Mouse (Mus musculus) brain, adult 2 months (tissue): ENCODE results near the gene Cdkn1a.
A peak's percentile ranks its signal among the peaks of the same experiment; 100 is the strongest.

ENCODE experiments used
- DNase-seq: peaks from one replicate; pipeline ENCODE4 v3.0.0; 2011; ENCODE audit warnings: low read depth, low spot score

Gene Cdkn1a

DNA sequence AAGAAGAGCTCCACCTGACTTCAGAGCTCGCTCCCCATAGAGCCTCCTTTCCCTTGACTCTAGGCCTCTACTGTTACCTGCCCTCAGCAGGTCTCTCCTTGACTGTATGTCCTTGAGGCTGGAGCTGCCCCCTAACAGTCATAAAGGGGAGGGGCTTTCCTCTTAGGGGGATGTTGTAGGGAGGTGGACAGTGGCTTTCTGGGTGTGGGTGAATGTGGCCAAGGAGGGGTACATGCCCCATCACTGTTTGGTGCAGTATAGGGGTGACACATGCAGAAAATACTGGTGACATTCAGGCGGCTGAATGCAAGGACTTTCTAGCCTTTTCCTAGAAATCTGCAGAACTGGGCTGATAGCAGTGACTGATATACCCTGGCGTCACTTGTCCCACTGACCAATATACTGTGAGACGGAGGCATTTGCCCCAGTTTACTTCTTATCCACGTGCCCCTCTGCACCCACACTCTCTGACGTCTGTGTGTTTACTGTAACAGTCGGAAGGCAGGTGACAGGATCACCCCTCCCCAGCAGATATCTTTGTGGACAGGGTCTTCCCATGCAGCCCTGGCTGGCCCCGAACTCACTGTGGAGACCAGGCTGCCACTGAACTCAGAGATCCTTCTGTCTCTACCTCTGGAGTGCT lies 26.4 kb downstream of the Cdkn1a start:
- DNase-seq: no peak

DNA sequence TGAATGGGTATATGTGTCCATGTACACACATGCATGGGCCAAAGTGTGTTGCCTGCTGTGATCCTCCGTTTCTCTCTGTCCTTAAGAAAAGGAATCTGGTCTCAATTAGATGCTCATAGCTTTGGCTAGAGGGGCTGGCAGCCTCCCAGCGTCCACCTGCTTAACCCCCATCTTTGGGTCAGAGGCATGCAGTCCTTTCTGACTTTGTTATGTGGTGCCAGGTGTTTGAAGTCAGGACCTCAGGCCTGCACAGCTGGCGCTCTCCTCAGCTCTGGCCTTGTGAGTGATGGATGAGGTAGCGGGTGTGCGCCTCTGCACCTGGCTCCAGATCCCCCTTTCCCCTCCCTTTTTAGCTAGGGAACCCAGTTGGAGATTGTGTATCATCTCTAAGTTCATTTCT lies 27.3 kb downstream of the Cdkn1a start:
- no peak for DNase-seq

DNA sequence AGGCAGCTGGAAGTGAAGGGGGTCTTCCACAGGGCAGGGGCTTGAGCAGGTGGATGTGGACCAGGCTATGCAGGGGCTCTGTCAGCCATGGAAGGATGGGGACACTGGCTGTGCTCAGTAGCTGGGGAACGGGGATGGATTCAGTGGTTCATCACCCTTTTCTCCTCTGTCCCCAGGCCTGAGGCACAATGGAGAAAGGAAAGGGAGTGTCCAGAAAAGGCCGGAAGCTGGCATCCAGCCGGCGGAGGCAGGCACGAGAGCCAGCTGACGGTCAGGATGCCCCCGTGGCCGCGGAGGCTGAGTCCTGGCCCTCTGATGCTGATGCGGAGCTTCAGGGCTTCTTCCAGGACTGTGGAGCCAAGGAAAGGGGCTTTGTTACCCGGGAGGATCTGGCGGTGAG lies 29.9 kb downstream of the Cdkn1a start:
- DNase-seq: no peak

DNA sequence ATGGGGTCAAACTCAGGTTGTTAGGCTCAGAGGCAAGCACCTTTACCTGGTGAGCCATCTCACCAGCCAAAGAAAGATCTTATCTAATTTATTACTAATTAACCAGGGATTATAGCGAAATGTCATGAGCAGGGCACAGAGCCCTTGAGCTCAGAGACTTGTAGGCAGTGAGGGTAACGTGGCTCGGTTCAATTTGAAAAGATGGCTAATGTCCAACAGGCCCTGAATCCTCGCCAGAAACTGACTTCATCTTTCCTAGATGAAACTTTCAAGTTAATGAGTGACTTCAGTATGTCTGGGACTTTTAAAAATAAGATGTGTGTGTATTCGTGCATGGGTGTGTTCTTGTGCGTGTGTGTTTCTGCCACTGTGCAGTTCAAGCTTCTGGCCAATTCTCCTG lies 32.0 kb downstream of the Cdkn1a start:
- DNase-seq: no peak

DNA sequence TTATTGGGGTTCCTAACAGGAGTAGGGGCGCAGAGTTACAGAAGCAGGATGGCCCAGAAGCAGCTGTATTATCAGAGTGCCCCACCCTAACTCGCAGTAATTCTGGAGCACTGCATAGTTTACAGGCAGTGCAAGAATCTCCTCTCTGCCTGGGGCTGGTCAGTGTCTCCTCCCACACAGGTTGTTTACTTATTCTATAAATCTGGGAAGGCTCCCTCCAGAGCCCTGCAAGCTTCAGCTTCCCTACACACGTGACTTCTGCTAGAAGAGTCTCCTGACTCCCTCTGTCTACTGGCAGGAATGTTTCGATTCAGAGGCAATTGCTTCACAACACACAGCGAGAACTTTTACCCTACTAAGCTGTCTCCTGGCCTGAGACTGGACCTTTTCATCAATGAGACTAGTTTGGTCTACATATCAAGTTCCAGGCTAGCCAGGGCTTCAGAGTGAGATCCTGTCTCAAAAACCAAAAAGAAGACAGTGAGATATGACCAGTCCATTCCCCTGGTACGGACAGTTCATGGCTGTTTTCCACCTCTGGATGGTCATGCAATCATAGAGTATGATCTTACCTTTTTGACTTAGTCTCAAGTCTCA lies 32.9 kb downstream of the Cdkn1a start:
- DNase-seq: no peak

DNA sequence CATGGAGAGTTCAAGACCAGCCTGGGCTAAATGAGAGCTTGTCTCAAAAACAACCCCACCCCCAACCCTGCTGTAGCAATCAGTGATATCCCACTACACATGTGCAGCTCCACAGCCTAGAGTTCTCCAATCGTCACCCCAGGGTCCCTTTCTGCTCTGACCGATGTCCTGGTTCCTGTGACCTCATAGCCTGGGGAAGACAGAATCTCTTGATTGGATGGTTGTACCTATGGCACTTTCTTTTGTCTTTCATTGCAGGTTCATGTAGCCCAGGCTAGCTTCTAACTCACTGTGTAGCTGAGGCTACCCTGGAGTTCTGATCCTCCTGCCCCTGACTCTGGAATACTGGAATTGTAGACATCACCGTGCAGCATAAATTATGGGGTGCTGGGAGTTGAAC lies 35.8 kb downstream of the Cdkn1a start:
- DNase-seq: no peak

DNA sequence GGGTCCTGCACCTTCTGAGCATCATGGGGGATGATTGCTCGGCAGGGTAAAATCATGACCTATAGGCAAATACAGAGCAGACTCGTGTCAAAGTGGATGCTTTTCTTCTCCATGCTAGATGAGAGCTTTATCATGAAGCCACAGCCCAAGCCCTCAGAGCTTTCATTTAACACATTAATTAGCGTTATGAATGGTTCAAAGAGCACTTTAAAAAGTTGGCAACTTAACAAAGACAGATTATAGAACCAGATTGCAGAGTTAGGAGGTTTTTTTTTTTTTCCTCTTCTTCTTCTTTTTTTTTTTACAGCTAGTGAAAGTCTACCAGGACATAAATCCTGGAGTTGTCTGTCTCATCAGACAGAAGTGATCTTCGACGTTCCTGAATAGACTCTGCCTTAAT lies 38.6 kb downstream of the Cdkn1a start:
- DNase-seq: no peak

DNA sequence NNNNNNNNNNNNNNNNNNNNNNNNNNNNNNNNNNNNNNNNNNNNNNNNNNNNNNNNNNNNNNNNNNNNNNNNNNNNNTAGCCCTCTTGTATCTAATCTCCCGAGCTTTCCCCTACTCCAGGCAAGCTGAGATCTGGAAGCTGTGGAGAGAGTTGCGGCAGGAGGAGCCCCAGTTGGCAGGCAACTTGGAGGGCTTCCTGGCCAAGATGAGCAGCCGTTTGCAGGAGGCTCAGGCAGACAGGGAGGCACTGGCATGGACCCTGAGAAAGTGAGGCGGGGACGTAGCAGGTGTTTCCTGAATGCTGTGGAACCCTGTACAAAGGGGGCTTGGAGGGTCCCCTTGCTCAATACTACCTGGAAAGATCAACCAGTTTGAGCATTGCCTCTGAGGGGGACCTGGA lies 44.3 kb downstream of the Cdkn1a start:
- no peak for DNase-seq

DNA sequence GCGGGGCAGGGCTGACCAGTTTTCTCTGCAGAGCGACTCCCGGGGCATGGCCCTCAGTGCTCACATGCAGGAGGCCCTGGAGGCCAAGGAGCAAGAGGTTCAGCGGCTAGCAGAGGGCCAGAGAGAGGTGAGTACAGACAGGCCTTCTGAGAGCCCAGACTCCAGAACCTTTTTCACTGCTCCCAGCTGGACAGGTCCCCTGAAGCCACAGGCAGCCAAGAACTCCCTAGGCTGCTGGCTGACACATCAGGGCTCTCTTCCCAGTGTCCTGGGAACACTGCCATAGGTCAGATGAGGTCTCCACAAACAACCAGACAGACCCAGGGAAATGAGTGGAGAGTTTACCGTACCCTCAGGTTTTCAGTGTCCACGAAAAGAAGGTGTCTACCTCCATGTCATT lies 45.5 kb downstream of the Cdkn1a start:
- DNase-seq: peak; percentile 57

DNA sequence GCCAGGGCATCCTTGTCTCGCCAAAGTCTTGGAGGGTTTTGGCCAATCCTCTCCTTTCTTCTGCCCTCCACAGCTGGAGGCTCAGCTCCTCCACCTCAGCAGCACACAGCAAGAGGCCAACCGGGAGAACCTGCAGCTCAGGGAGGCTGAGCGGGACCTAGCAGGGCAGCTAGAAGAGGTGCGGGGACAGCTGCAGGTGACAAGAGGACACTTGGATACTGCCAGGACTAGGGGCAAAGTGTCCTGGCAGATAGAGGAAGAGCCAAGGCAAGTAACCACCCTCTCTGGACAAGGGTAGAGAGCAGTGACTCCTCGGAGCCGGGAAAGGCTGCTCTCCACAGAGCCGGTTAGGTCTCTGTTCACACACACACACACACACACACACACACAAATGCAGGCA lies 47.1 kb downstream of the Cdkn1a start:
- DNase-seq: no peak

DNA sequence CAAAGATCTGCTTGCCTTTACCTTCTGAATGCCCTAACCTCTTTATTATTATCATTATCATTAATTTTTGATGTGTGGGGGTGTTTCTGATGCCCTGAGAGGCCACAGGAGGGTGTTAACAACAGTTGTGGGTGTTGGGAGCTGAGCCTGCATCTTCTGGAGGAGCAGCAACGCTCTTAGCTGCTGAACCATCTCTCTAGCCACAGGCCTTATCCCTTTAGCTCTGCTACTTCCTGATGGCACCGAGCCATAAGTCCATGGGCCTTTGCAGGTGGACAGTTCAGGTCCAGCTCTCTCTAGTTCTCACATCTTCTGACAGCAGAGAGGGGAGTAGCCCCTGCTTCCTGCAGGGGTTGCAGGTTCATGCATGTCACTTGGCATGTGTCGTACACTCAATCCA lies 50.8 kb downstream of the Cdkn1a start:
- DNase-seq: no peak

DNA sequence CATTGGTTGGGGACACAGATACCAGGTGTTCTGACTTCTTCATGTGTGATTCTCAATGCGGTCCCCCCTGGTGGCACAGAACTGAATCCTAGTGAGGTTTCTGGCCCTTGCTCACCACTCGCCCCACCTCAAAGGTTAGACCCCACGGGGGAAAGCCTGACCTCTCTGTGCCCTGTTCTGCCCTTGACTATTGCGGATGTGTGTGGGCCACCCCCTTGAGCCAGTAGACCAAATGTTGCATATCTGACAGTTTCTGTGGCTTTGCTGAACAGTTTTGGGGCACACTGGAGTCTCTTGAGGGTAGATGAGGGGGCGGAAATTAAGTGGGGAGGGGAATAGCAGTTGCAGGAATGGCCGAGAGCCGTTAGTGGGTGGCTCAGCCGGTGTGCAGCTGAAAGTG lies 52.5 kb downstream of the Cdkn1a start:
- no peak for DNase-seq

DNA sequence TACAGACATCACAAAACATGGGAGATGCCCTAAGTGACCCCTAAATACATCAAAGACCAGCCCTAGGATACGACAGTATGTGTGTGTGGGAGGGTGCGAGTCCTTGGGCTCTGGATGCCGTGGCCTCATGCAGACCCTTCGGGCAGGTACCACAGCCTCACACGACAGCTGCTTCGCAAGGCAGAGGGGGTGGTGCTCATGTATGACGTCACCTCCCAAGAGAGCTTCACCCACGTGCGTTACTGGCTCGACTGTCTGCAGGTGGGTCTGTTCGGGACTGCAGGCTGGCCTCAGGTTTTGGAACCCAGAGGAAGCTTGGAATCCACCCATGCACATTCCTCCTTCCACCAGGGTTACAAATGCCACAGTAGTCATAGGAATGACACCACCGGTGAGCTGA lies 54.3 kb downstream of the Cdkn1a start:
- DNase-seq: no peak

DNA sequence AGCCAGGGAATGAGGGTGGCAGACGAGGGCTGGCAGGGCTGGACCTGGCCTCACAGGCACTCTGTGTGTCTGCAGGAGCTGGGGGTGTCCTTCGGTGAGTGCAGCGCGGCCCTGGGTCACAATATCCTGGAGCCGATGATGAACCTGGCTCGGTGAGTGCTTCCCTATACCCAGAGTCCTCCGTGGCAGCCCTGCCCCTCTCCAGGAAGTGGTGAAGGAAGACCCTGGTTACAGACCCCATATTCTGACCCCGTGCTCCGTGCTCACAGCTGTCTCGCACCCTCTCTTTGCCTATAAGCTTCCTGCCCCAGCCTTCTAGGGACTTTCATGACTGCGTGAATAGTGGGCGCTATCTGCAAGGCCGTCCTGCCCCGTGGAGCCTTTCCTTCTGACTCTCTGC lies 56.5 kb downstream of the Cdkn1a start:
- no peak for DNase-seq

DNA sequence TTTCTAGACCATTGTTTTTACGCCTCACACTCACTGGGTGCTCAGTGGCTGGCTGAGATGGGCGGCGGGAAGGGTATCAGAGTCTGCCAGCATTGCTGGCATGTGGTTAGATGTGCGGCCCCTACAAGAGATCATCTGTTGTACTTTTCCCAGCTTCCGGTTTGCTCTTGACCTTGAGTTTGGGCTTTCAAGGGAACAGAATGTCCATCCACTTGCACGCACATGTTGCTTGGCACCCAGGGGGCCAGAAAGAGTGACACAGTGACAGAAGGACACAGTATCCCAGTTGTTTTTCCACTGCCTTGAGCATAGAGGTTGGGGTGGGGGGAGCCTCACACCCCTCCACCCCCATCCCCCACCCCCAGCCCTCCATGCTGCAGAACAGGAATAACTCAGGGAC lies 57.0 kb downstream of the Cdkn1a start:
- DNase-seq: no peak

DNA sequence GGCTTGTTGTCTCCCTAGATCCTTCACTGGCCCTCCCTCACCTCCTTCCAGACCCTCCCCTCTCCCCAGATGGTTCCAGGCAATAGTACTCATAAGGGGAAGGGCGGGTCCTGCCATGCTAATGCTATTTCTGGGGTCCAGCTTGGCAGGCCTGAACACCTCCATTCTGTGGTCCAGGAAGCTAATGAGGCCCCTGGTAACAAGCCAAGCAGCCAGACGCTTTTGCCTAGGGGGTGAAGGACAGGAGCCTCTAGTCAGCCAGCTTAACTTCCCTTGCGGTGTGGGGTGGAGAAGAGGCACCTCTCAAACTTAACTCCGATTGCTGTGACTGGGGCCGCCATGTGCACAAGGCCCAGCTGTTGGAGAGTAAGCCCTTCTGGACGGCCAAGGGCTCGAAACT lies 59.0 kb downstream of the Cdkn1a start:
- DNase-seq: no peak
